Mouse (Mus musculus) testis, adult 2 months (tissue): ENCODE data around the gene Zfp760. TPM values are rescaled to one million over a fixed set of nuclear protein-coding genes. Genes with fewer than 3 reads are reported as not detected.
"Not testable (repeated sequence)": the region's sequence is repeated elsewhere in the genome, so short reads cannot be mapped to it uniquely, and the experiment has no call there.

ENCODE experiments used
- H3K27ac ChIP-seq: fragments of 200-500 bp; 2 replicates; pipeline ENCODE4 v1.5.1; 2012; ENCODE audit warnings: low read depth, low read length; ENCODE audit not compliant: control insufficient read depth, insufficient read depth
- H3K27me3 ChIP-seq: fragments of 200-500 bp; 2 replicates; pipeline ENCODE4 v1.6.1; 2012; ENCODE audit warnings: mild to moderate bottlenecking, low read length, moderate library complexity; ENCODE audit not compliant: control insufficient read depth, insufficient read depth
- H3K36me3 ChIP-seq: fragments of 200-500 bp; 2 replicates; pipeline ENCODE4 v1.6.1; 2012; ENCODE audit warnings: mild to moderate bottlenecking, low read length; ENCODE audit not compliant: control insufficient read depth, insufficient read depth
- H3K4me1 ChIP-seq: fragments of 200-500 bp; 2 replicates; pipeline ENCODE4 v1.6.1; 2012; ENCODE audit warnings: low read length; ENCODE audit not compliant: control insufficient read depth, insufficient read depth
- H3K4me3 ChIP-seq: fragments of 200-500 bp; 2 replicates; pipeline ENCODE4 v1.5.1; 2012; ENCODE audit warnings: low read depth, mild to moderate bottlenecking, low read length, moderate library complexity, mixed read lengths; ENCODE audit not compliant: control insufficient read depth
- CTCF ChIP-seq: fragments of 200-500 bp; IDR thresholded peaks from 2 replicates; pipeline ENCODE4 v1.5.1; 2012; ENCODE audit warnings: low read depth, mild to moderate bottlenecking, inconsistent platforms, low read length, moderate library complexity; ENCODE audit not compliant: control insufficient read depth, insufficient read depth, insufficient replicate concordance
- POLR2A ChIP-seq: fragments of 200-500 bp; IDR thresholded peaks from 2 replicates; pipeline ENCODE4 v1.6.1; 2012; ENCODE audit warnings: low read depth, mild to moderate bottlenecking, inconsistent platforms, low read length, moderate library complexity; ENCODE audit not compliant: control insufficient read depth
- polyA plus RNA-seq: library from polyadenylated mRNA; depleted of rRNA; stranded (reverse); fragments of >200 nt; gene quantifications from 2 replicates; pipeline ENCODE4 v1.2.3, GENCODE M21; 2012

Gene Zfp760
- polyA plus RNA-seq, 1 experiment = 0.36 TPM

DNA sequence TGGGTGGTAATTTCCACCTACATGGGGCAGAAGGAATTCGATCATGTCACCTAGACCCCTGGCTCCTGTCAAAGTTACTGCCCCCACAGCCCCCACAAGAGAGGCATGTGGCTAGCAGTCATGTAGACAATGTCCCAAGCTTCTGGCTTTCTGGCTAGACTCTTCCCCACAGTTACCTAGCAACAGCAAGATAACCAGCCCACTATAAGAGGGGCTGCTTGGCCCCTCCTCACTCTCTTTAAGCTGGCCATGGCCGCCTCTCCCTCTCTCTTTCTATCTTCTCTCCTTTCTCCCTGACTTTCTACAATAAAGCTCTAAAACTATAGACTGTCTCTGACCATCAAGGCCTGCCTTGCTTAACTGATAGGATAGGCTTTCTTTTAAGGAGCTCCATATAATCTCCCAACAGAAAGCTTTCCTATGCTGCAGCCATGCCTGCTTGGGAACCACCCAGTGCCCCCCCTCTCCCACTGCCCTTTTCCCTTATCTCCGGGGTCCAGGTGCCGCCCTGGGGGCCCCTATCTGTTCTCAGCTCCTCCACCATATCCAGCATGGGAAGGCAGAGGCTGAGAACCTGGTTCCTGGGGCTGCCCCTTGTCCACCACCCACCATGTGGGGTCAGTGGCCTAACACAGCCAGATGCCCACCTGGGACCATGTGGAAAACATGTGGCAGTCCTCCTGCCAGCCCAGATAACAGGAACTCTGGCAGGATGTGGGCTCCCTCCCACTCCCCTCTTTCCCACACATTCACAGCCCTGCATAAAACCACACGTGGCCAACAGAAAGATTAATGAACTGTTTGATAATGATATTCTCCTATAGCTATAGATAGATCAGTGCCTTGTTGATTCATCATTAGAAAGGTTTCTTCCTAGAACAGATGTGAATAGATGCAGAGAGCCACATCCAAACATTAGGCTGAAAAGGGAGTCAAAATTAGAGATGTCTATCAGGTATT lies 5.0 kb upstream of the Zfp760 start:
- no peak overlapping the region for H3K27ac ChIP-seq
- no peaks in the 10 kb centered on the region for H3K27me3 ChIP-seq
- H3K36me3 ChIP-seq = no peaks in the 10 kb centered on the region
- peaks cover 6% of the 10 kb centered on the region; the same call in 1 of the 2 replicates for H3K4me1 ChIP-seq
- TF ChIP-seq CTCF = no peak
- no peak overlapping the region for H3K4me3 ChIP-seq

DNA sequence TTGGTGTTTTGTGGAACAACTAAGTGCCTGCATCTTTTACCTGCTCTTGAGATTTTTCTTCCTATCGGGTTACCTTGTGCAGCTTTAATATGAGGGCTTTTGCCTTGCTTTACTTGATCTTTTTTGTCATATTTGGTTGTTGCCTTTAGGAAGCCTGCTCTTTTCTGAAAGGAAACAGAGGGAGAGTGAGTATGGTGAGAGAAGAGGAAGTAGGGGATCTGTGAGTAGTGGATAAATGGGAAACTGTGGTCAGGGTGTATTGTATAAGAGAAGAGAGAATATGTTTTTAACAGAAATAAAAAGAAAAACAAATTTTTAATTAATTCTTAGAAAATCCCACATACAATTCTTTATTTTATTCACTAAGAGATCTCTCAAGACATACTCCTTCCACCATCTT lies 4.1 kb upstream of the Zfp760 start:
- Histone ChIP-seq H3K36me3 (no peaks in the 10 kb centered on the region), H3K27me3 (no peaks in the 10 kb centered on the region), H3K4me3 (no peak overlapping the region), H3K27ac (no peak overlapping the region), H3K4me1 (peaks cover 8% of the 10 kb centered on the region; the same call in 1 of the 2 replicates)
- no peak for TF ChIP-seq POLR2A
- TF ChIP-seq CTCF = no peak

DNA sequence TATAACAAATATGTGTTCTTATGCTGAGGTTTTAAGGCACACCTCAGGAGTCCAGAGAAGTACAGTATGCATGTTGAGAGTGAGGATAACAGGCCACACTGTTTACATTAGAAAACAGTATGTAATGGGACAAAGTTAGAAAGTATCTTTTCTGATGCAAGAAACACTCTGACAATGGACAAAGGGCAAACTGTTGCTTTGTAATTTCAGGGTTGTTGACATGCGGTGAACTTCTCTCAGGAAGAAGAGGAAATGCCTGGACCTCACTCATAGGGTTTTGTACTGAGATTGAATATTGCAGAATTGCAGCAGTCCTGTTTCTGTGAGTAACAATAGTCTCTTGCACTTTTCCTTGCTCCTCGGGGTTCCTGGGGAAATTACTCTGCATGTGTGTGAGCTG lies 860 bp downstream of the Zfp760 start:
- TF ChIP-seq POLR2A = no peak
- TF ChIP-seq CTCF = no peak
- Histone ChIP-seq H3K4me1 (peaks cover 6% of the 10 kb centered on the region; the same call in 1 of the 2 replicates), H3K4me3 (no peak overlapping the region), H3K27ac (no peak overlapping the region), H3K27me3 (no peaks in the 10 kb centered on the region), H3K36me3 (no peaks in the 10 kb centered on the region)

DNA sequence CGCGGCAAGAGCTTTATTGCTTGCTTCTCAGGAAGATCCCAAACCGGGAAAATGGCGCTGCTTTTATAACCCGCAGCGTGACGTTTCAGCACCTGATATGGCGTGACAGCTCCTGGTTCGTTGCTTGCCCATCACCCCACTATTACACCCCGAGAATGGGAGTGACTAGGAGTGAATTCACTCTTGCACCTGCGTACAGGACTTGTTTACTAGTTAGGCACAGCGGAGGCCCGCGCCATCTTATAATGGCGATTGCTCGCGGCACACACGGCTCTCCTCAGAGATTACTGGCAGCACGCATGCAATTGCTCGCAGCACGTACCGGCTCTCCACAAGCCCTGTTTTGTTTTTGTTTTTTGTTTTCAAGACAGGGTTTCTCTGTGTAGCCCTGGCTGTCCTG lies 23.0 kb downstream of the Zfp760 start, which contains the start of gene Zfp229:
TSS of gene Zfp229 (plus strand) at position 301 of the 400 bp plus-strand sequence.
- H3K4me3 ChIP-seq, H3K27ac ChIP-seq, H3K4me1 ChIP-seq, H3K27me3 ChIP-seq, H3K36me3 ChIP-seq: not testable (repeated sequence)

DNA sequence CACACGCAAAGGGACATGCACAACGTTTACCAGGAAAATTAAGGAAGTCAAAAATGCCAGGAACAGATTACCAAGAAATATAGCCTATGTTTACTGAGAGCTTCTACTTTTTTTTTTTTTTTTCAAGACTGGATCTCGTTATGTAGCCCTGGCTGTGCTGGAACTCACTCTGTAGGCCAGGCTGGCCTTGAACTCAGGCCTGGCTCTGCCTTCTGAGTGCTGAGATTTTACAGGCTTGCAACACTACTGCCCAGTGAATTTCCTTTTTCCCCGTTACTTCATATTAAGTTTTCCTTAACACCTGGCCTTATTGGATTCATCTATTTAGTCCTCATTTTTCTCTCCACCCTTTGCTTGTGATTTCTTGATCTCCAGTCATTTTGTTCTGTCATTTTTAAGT lies 25.5 kb downstream of the Zfp760 start:
- no peaks in the 10 kb centered on the region for H3K4me1 ChIP-seq
- no peaks in the 10 kb centered on the region for H3K36me3 ChIP-seq
- peak overlapping the region; percentile 80 for H3K27ac ChIP-seq

DNA sequence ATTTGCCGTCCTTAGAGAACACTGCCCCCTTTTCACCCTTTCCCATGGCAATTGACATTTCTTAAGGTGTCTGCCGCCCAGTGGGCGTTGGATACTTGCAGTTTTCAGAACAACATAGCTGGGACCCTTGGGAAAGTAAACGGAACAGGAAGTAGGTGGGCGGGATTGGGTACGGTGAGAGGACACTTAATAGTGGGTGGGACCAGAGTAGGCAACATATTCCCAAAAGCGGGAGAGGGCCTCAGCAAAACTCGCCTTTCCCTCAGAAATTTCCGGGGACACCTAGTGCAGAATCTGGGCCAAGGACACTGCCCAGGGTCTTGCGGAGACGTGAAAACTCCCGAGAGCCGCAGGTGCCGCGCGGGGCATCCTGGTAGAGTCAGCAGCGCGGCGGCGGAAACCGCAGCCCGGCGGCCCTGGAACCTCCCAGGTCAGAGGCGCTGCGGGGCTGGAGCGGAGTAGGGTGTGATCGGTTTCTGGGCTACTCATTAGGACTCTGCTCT lies 26.0 kb downstream of the Zfp760 start:
- TF ChIP-seq CTCF (no peak), POLR2A (peak; percentile 69)
- Histone ChIP-seq H3K4me1 (no peaks in the 10 kb centered on the region), H3K27me3 (no peaks in the 10 kb centered on the region), H3K4me3 (peak overlapping the region; percentile 97), H3K36me3 (no peaks in the 10 kb centered on the region), H3K27ac (peak overlapping the region; percentile 80)

More for the DNA sequence above, 25.5 kb downstream of the Zfp760 start:
- H3K27me3 ChIP-seq = no peaks in the 10 kb centered on the region
- peak overlapping the region; percentile 97; the same call in 1 of the 2 replicates for H3K4me3 ChIP-seq
- no peak for TF ChIP-seq CTCF
- no peak for TF ChIP-seq POLR2A

DNA sequence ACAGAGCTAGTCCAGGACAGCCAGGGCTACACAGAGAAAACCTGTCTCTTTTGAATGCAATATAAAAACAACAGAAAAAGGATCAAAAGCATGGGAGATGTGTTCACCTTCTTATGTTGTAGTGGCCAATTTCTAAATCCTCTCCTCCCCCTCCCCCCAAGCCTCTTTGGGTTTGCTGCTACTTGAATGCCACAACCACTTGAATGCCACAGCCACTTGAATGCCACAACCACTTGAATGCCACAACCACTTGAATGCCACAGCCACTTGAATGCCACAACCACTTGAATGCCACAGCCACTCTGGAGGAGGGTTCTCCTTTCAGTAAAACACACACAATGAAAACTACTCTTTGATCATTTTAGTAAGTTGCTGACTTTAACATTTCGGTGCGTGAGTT lies 45.2 kb downstream of the Zfp760 start:
- no peak overlapping the region for H3K27ac ChIP-seq
- TF ChIP-seq POLR2A (no peak), CTCF (no peak)
- no peaks in the 10 kb centered on the region for H3K36me3 ChIP-seq
- no peak overlapping the region for H3K4me3 ChIP-seq
- H3K27me3 ChIP-seq = no peaks in the 10 kb centered on the region
- peaks cover 5% of the 10 kb centered on the region for H3K4me1 ChIP-seq
